Mouse (Mus musculus) liver, embryonic 15.5 days (tissue): Measurements from ENCODE around the gene B130006D01Rik. TPM values are rescaled to one million over a fixed set of nuclear protein-coding genes. Genes with fewer than 3 reads are reported as not detected.

Experiments used
- ATAC-seq: fragments of 200-750 bp; cut with Nextera tagmentation; 2 replicates; pipeline ENCODE4 v1.8.0; 2017; ENCODE audit warnings: moderate number of reproducible peaks, mild to moderate bottlenecking, moderate library complexity; ENCODE audit not compliant: insufficient read depth
- H3K27ac ChIP-seq: fragments of 300-500 bp; sonication (generic); replicated peaks from 2 replicates; pipeline ENCODE4 v1.5.1; 2015; ENCODE audit warnings: mild to moderate bottlenecking, inconsistent platforms
- H3K27me3 ChIP-seq: fragments of 300-500 bp; sonication (generic); 2 replicates; pipeline ENCODE4 v1.6.1; 2015; ENCODE audit warnings: mild to moderate bottlenecking, inconsistent platforms
- H3K36me3 ChIP-seq: fragments of 300-500 bp; sonication (generic); replicated peaks from 2 replicates; pipeline ENCODE4 v1.6.1; 2015; ENCODE audit warnings: moderate library complexity, mild to moderate bottlenecking, inconsistent platforms
- H3K4me1 ChIP-seq: fragments of 300-500 bp; sonication (generic); replicated peaks from 2 replicates; pipeline ENCODE4 v1.6.1; 2015; ENCODE audit warnings: inconsistent platforms
- H3K4me2 ChIP-seq: fragments of 300-500 bp; sonication (generic); 2 replicates; pipeline ENCODE4 v1.6.1; 2015; ENCODE audit warnings: moderate library complexity, mild to moderate bottlenecking, inconsistent platforms
- H3K4me3 ChIP-seq: fragments of 300-500 bp; sonication (generic); replicated peaks from 2 replicates; pipeline ENCODE4 v1.5.1; 2015; ENCODE audit warnings: mild to moderate bottlenecking, inconsistent platforms
- H3K9ac ChIP-seq: fragments of 300-500 bp; sonication (generic); 2 replicates; pipeline ENCODE4 v1.6.1; 2015; ENCODE audit warnings: moderate library complexity, mild to moderate bottlenecking, inconsistent platforms
- H3K9me3 ChIP-seq: fragments of 300-500 bp; sonication (generic); replicated peaks from 2 replicates; pipeline ENCODE4 v1.6.1; 2016; ENCODE audit warnings: inconsistent platforms
- WGBS: fragments of 180-500 bp; shearing (Covaris S2); methylation state at CpG from one replicate; pipeline ENCODE4 v1.1.7; 2015; ENCODE audit warnings: mixed read lengths; ENCODE audit not compliant: insufficient replicate concordance; 5-methylcytosine and 5-hydroxymethylcytosine counted together
- polyA plus RNA-seq: library from polyadenylated mRNA; unstranded; fragments of >200 nt; fragmentation: Nextera tagmentation; extraction: Ambion mirVana; gene quantifications from 2 replicates; pipeline ENCODE4 v1.2.1, GENCODE M21; 2015

The B130006D01Rik gene
- polyA plus RNA-seq, 1 experiment from 2014 or later = 0.29 TPM

GRCm38 (mm10) chr11:95773264-95773663 lies 49.9 kb downstream of the B130006D01Rik start:
- 86% methylated on average over 3 of the region's 3 CpGs for WGBS
- H3K27me3 ChIP-seq = no peaks in the 10 kb centered on the region

More at GRCm38 (mm10) chr11:95773264-95773663, 49.9 kb downstream of the B130006D01Rik start:
- Histone ChIP-seq H3K9me3 (no peaks in the 10 kb centered on the region), H3K4me2 (no peak overlapping the region), H3K27ac (peak overlapping the region; percentile 48; the same call in 1 of the 2 replicates), H3K4me1 (peaks cover 30% of the 10 kb centered on the region), H3K36me3 (peaks cover 18% of the 10 kb centered on the region; the same call in 1 of the 2 replicates), H3K9ac (no peak overlapping the region), H3K4me3 (no peak overlapping the region)
- no peak for ATAC-seq

Other genes starting within 250 kb of the B130006D01Rik start
- gene Nxph3, start 209.0 kb upstream of the B130006D01Rik start, polyA plus RNA-seq = 0.03 TPM in 1 of 2 replicates, not detected in the other
- gene Ngfr, start 135.9 kb upstream of the B130006D01Rik start, polyA plus RNA-seq = 2.7 and 3.2 TPM in 2 replicates
- gene Phb, start 56.6 kb upstream of the B130006D01Rik start, polyA plus RNA-seq = 113 and 129 TPM in 2 replicates
- 5.5 and 6.2 TPM in 2 replicates for gene Zfp652, start 10.9 kb upstream of the B130006D01Rik start, polyA plus RNA-seq
- 6.4 and 7.1 TPM in 2 replicates for gene Phospho1, start 100.9 kb downstream of the B130006D01Rik start, polyA plus RNA-seq
- 20.1 and 22.1 TPM in 2 replicates for gene Gngt2, start 113.6 kb downstream of the B130006D01Rik start, polyA plus RNA-seq
- 6.9 and 7.0 TPM in 2 replicates for gene Abi3, start 118.9 kb downstream of the B130006D01Rik start, polyA plus RNA-seq
- gene B4galnt2, start 191.3 kb downstream of the B130006D01Rik start, polyA plus RNA-seq = 0.17 and 0.20 TPM in 2 replicates